Mouse (Mus musculus): ENCODE data around the gene Pomgnt1. TPM values are rescaled to one million over a fixed set of nuclear protein-coding genes. Genes with fewer than 3 reads are reported as not detected.

The Pomgnt1 gene
- polyA plus RNA-seq, 1 experiment from 2014 or later: 18.1 TPM

GRCm38 (mm10) chr4:116157882-116158281, 34.2 kb downstream of the Pomgnt1 start:
- no peaks in the 10 kb centered on the region for H3K4me1 ChIP-seq (replicated peaks; ENCODE audit: control insufficient read depth, insufficient read depth, low read length)
- peaks cover 56% of the 10 kb centered on the region for H3K36me3 ChIP-seq (ENCODE audit: control insufficient read depth, insufficient read depth)
- H3K4me3 ChIP-seq (ENCODE audit: low read depth, low read length): no peak overlapping the region
- no peak overlapping the region for H3K9ac ChIP-seq (ENCODE audit: low read depth, low read length)
- no peak overlapping the region for H3K4me2 ChIP-seq (replicated peaks; ENCODE audit: low read depth)
- TF ChIP-seq CTCF (IDR thresholded peaks at IDR 0.05; ENCODE audit: low read depth): no peak
- WGBS: 84% methylated on average over 2 of the region's 2 CpGs
- ATAC-seq: no peak
- H3K27ac ChIP-seq (ENCODE audit: low read depth, low read length): no peak overlapping the region
- H3K9me3 ChIP-seq (ENCODE audit: control insufficient read depth): no peaks in the 10 kb centered on the region
- no peaks in the 10 kb centered on the region for H3K27me3 ChIP-seq (replicated peaks; ENCODE audit: control insufficient read depth, insufficient read depth, low read length)

DNA sequence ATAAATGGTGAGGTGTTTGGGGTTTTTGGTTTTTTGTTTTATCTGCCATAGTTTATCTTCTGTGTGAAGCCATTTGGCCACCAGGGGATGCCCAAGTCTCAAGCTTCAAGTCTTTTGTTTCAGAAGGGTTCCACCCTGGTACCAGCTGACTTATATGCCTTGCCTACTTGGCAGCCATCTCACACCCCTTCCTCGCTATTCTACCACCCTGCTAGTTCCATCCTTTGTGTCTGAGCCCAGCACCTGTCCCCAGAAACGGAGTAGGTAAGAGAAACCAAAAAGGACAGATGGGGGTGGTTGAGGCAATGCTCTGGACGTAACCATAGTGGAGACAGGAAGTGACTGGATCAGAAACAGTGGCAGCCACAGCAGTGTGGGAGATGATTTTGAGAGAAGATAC, 36.3 kb downstream of the Pomgnt1 start:
- no peak overlapping the region for H3K9ac ChIP-seq (ENCODE audit: low read depth, low read length)
- no peak for ATAC-seq
- no peaks in the 10 kb centered on the region for H3K9me3 ChIP-seq (ENCODE audit: control insufficient read depth)
- H3K27me3 ChIP-seq (replicated peaks; ENCODE audit: control insufficient read depth, insufficient read depth, low read length): no peaks in the 10 kb centered on the region
- no peak overlapping the region for H3K4me3 ChIP-seq (ENCODE audit: low read depth, low read length)
- WGBS: 72% methylated on average over 3 of the region's 3 CpGs
- H3K27ac ChIP-seq (ENCODE audit: low read depth, low read length): no peak overlapping the region
- H3K4me1 ChIP-seq (replicated peaks; ENCODE audit: control insufficient read depth, insufficient read depth, low read length): no peaks in the 10 kb centered on the region
- H3K36me3 ChIP-seq (ENCODE audit: control insufficient read depth, insufficient read depth): peaks cover 36% of the 10 kb centered on the region
- TF ChIP-seq CTCF (IDR thresholded peaks at IDR 0.05; ENCODE audit: low read depth): peak; percentile 72
- no peak overlapping the region for H3K4me2 ChIP-seq (replicated peaks; ENCODE audit: low read depth)

DNA sequence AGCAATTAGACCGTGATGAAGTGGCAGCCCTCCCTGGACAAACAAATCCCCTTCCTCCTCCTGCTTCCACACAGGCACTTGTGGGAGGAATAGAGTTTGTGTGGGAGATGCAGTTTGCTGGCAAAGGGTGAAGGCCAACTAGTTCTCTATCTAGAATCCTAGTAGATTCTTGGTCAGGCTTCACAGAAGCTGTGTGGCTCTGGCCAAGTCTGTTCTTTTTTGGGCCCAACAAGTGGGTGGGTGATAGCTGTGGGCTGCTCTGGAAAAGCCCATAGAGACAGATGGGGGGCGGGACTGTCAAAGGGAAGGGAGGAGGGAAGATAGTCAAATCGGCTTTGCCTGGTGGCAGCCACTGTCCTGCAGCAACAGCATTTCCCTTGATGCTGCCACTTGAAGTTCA, 37.1 kb downstream of the Pomgnt1 start:
- Histone ChIP-seq H3K4me2 (replicated peaks; ENCODE audit: low read depth) (no peak overlapping the region), H3K9ac (ENCODE audit: low read depth, low read length) (no peak overlapping the region), H3K4me3 (ENCODE audit: low read depth, low read length) (no peak overlapping the region), H3K9me3 (ENCODE audit: control insufficient read depth) (no peaks in the 10 kb centered on the region), H3K4me1 (replicated peaks; ENCODE audit: control insufficient read depth, insufficient read depth, low read length) (no peaks in the 10 kb centered on the region; the same call in 1 of the 2 replicates), H3K36me3 (ENCODE audit: control insufficient read depth, insufficient read depth) (peaks cover 27% of the 10 kb centered on the region), H3K27ac (ENCODE audit: low read depth, low read length) (no peak overlapping the region), H3K27me3 (replicated peaks; ENCODE audit: control insufficient read depth, insufficient read depth, low read length) (no peaks in the 10 kb centered on the region)
- 69% methylated on average over 3 of the region's 3 CpGs for WGBS
- ATAC-seq: no peak
- no peak for TF ChIP-seq CTCF (IDR thresholded peaks at IDR 0.05; ENCODE audit: low read depth)

- Histone ChIP-seq H3K27ac (ENCODE audit: low read depth, low read length) (no peak overlapping the region), H3K9me3 (ENCODE audit: control insufficient read depth) (no peaks in the 10 kb centered on the region), H3K4me1 (replicated peaks; ENCODE audit: control insufficient read depth, insufficient read depth, low read length) (no peaks in the 10 kb centered on the region; the same call in 1 of the 2 replicates), H3K4me2 (replicated peaks; ENCODE audit: low read depth) (no peak overlapping the region), H3K4me3 (ENCODE audit: low read depth, low read length) (no peak overlapping the region), H3K36me3 (ENCODE audit: control insufficient read depth, insufficient read depth) (peaks cover 20% of the 10 kb centered on the region), H3K27me3 (replicated peaks; ENCODE audit: control insufficient read depth, insufficient read depth, low read length) (no peaks in the 10 kb centered on the region), H3K9ac (ENCODE audit: low read depth, low read length) (no peak overlapping the region)
- no peak for TF ChIP-seq CTCF (IDR thresholded peaks at IDR 0.05; ENCODE audit: low read depth)
- ATAC-seq: no peak
- 73% methylated on average over 4 of the region's 4 CpGs for WGBS
Measured at GRCm38 (mm10) chr4:116162142-116162541, 38.5 kb downstream of the Pomgnt1 start.

GRCm38 (mm10) chr4:116164759-116165554, 41.3 kb downstream of the Pomgnt1 start:
- 45% methylated on average over 2 of the region's 2 CpGs for WGBS
- no peaks in the 10 kb centered on the region; the same call in 1 of the 2 replicates for H3K4me1 ChIP-seq (replicated peaks; ENCODE audit: control insufficient read depth, insufficient read depth, low read length)
- H3K4me3 ChIP-seq (ENCODE audit: low read depth, low read length): 0 out of 2 replicates have a peak overlapping the region, but pooled peaks have one; percentile 2
- H3K36me3 ChIP-seq (ENCODE audit: control insufficient read depth, insufficient read depth): no peaks in the 10 kb centered on the region
- no peak overlapping the region for H3K9ac ChIP-seq (ENCODE audit: low read depth, low read length)
- no peaks in the 10 kb centered on the region for H3K9me3 ChIP-seq (ENCODE audit: control insufficient read depth)
- TF ChIP-seq CTCF (IDR thresholded peaks at IDR 0.05; ENCODE audit: low read depth): no peak
- H3K27me3 ChIP-seq (replicated peaks; ENCODE audit: control insufficient read depth, insufficient read depth, low read length): no peaks in the 10 kb centered on the region
- ATAC-seq: peak; percentile 53
- H3K27ac ChIP-seq (ENCODE audit: low read depth, low read length): peak overlapping the region; percentile 62
- peak overlapping the region; percentile 35 for H3K4me2 ChIP-seq (replicated peaks; ENCODE audit: low read depth)

DNA sequence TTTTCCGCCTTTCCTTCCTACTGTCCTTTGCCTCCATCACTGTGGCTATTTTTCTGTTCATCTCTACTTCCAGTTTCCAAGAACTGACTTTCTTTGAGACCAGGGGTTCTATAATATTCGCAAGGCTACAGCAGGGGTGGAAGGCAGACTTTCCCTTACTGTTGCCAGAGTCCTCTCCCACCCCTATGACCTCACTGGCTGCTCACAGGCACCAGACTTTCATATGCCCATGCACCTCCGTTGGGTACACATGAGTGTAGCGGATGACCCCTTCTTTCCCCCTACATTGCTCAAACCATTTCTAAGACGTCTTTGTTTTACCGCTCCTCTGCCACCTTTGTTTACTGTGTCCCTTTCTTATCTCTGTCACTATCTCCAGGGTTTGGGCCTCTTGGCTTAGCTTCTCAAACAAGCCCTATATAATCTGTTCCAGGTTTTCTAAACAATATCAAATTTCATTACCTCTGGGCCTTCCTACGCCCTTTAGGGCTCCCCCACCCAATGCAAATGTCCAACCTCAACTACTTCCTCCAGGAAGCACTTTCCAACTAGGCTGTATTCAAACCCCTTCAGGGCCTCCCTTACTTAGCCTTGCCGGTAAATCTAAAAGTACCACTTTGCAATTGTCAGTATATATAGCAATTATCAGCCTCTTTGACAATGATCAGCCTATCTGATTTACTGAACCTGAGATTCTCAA, 42.2 kb downstream of the Pomgnt1 start:
- Histone ChIP-seq H3K27me3 (replicated peaks; ENCODE audit: control insufficient read depth, insufficient read depth, low read length) (no peaks in the 10 kb centered on the region), H3K36me3 (ENCODE audit: control insufficient read depth, insufficient read depth) (no peaks in the 10 kb centered on the region), H3K4me1 (replicated peaks; ENCODE audit: control insufficient read depth, insufficient read depth, low read length) (no peaks in the 10 kb centered on the region; the same call in 1 of the 2 replicates), H3K27ac (ENCODE audit: low read depth, low read length) (peak overlapping the region; percentile 62), H3K9ac (ENCODE audit: low read depth, low read length) (no peak overlapping the region), H3K9me3 (ENCODE audit: control insufficient read depth) (no peaks in the 10 kb centered on the region), H3K4me2 (replicated peaks; ENCODE audit: low read depth) (peak overlapping the region; percentile 48), H3K4me3 (ENCODE audit: low read depth, low read length) (peak overlapping the region; percentile 2; the same call in 1 of the 2 replicates)
- WGBS: 32% methylated on average over 8 of the region's 8 CpGs
- ATAC-seq: peak; percentile 34
- no peak for TF ChIP-seq CTCF (IDR thresholded peaks at IDR 0.05; ENCODE audit: low read depth)
